Mouse (Mus musculus): ENCODE results near the gene Asna1. TPM values are rescaled to one million over a fixed set of nuclear protein-coding genes. Genes with fewer than 3 reads are reported as not detected.
A peak's percentile ranks its signal among the peaks of the same experiment; 100 is the strongest.

Gene Asna1
- 108 and 115 TPM in 2 replicates for polyA plus RNA-seq (2015; fragmentation: Nextera tagmentation; extraction: Ambion mirVana)

- ATAC-seq (ENCODE audit: insufficient read depth, low FRiP score, low read depth) = peak; percentile 91
- WGBS = 3% methylated on average over 30 of the region's 30 CpGs
These were observed at the start of gene Asna1 for GRCm38 (mm10) chr8:85025098-85025932. Asna1 (minus strand) TSS chr8:85025281.

GRCm38 (mm10) chr8:85074617-85075016 is 49.5 kb upstream of the Asna1 start:
- peaks cover 17% of the 10 kb centered on the region for H3K4me1 ChIP-seq

More at GRCm38 (mm10) chr8:85025098-85025932, at the start of gene Asna1:
- H3K9ac ChIP-seq = peak within 1 kb of the TSS; percentile 60; the same call in 1 of the 2 replicates
- peak within 1 kb of the TSS; percentile 79 for H3K27ac ChIP-seq
- peak within 1 kb of the TSS; percentile 90 for H3K4me3 ChIP-seq (replicated peaks)
- no peaks in the 10 kb centered on the region for H3K27me3 ChIP-seq (replicated peaks)
- H3K9me3 ChIP-seq = no peaks in the 10 kb centered on the region
- H3K36me3 ChIP-seq = peaks cover 41% of the 10 kb centered on the region
- peak within 1 kb of the TSS; percentile 90 for H3K4me2 ChIP-seq
- H3K4me1 ChIP-seq = peaks cover 33% of the 10 kb centered on the region

GRCm38 (mm10) chr8:85074167-85074566 is 49.1 kb upstream of the Asna1 start:
- Histone ChIP-seq H3K9ac (no peak overlapping the region), H3K4me2 (no peak overlapping the region), H3K27ac (no peak overlapping the region), H3K9me3 (no peaks in the 10 kb centered on the region), H3K36me3 (peaks cover 39% of the 10 kb centered on the region), H3K4me1 (peaks cover 14% of the 10 kb centered on the region; the same call in 1 of the 2 replicates), H3K4me3 (replicated peaks) (no peak overlapping the region), H3K27me3 (replicated peaks) (no peaks in the 10 kb centered on the region)
- ATAC-seq (ENCODE audit: insufficient read depth, low FRiP score, low read depth) = no peak
- WGBS = 75% methylated on average over 10 of the region's 10 CpGs

More at GRCm38 (mm10) chr8:85074617-85075016, 49.5 kb upstream of the Asna1 start:
- WGBS = 91% methylated on average over 10 of the region's 10 CpGs
- no peaks in the 10 kb centered on the region for H3K9me3 ChIP-seq
- H3K27me3 ChIP-seq (replicated peaks) = no peaks in the 10 kb centered on the region
- H3K4me3 ChIP-seq (replicated peaks) = no peak overlapping the region
- no peak overlapping the region for H3K9ac ChIP-seq
- no peak overlapping the region for H3K4me2 ChIP-seq
- ATAC-seq (ENCODE audit: insufficient read depth, low FRiP score, low read depth) = no peak
- H3K36me3 ChIP-seq = peaks cover 39% of the 10 kb centered on the region
- no peak overlapping the region for H3K27ac ChIP-seq

- 90% methylated on average over 15 of the region's 15 CpGs for WGBS
- Histone ChIP-seq H3K27me3 (replicated peaks) (no peaks in the 10 kb centered on the region), H3K9ac (no peak overlapping the region), H3K4me2 (no peak overlapping the region), H3K4me1 (peaks cover 14% of the 10 kb centered on the region; the same call in 1 of the 2 replicates), H3K27ac (no peak overlapping the region), H3K9me3 (no peaks in the 10 kb centered on the region), H3K4me3 (replicated peaks) (no peak overlapping the region), H3K36me3 (peaks cover 35% of the 10 kb centered on the region)
- no peak for ATAC-seq (ENCODE audit: insufficient read depth, low FRiP score, low read depth)
These were observed 48.0 kb upstream of the Asna1 start for GRCm38 (mm10) chr8:85073041-85073612.

GRCm38 (mm10) chr8:85072364-85072929 is 47.4 kb upstream of the Asna1 start:
- Histone ChIP-seq H3K27me3 (replicated peaks) (no peaks in the 10 kb centered on the region), H3K4me3 (replicated peaks) (peak overlapping the region; percentile 98), H3K36me3 (peaks cover 35% of the 10 kb centered on the region), H3K4me2 (peak overlapping the region; percentile 88), H3K27ac (peak overlapping the region; percentile 99), H3K9me3 (no peaks in the 10 kb centered on the region), H3K9ac (peak overlapping the region; percentile 89; the same call in 1 of the 2 replicates), H3K4me1 (peaks cover 14% of the 10 kb centered on the region; the same call in 1 of the 2 replicates)
- no peak for ATAC-seq (ENCODE audit: insufficient read depth, low FRiP score, low read depth)
- 35% methylated on average over 9 of the region's 9 CpGs for WGBS

GRCm38 (mm10) chr8:85071514-85072281 is 46.6 kb upstream of the Asna1 start, which contains the start of gene Dhps:
Dhps (plus strand) TSS chr8:85071757.
- Histone ChIP-seq H3K36me3 (peaks cover 34% of the 10 kb centered on the region), H3K4me2 (peak within 1 kb of the TSS; percentile 88), H3K9me3 (no peaks in the 10 kb centered on the region), H3K9ac (peak within 1 kb of the TSS; percentile 89), H3K4me3 (replicated peaks) (peak within 1 kb of the TSS; percentile 98), H3K27me3 (replicated peaks) (no peaks in the 10 kb centered on the region), H3K27ac (peak within 1 kb of the TSS; percentile 99), H3K4me1 (peaks cover 14% of the 10 kb centered on the region; the same call in 1 of the 2 replicates)
- peak; percentile 89 for ATAC-seq (ENCODE audit: insufficient read depth, low FRiP score, low read depth)
- under 1% methylated on average over 68 of the region's 68 CpGs for WGBS

GRCm38 (mm10) chr8:85071041-85071440 is 46.0 kb upstream of the Asna1 start:
- 81% methylated on average over 5 of the region's 5 CpGs for whole genome bisulfite sequencing
- Histone ChIP-seq H3K9me3 (no peaks in the 10 kb centered on the region), H3K36me3 (peaks cover 29% of the 10 kb centered on the region), H3K4me2 (peak overlapping the region; percentile 88), H3K4me3 (replicated peaks) (peak overlapping the region; percentile 98), H3K27ac (peak overlapping the region; percentile 99; the same call in 1 of the 2 replicates), H3K27me3 (replicated peaks) (no peaks in the 10 kb centered on the region), H3K9ac (no peak overlapping the region), H3K4me1 (peaks cover 14% of the 10 kb centered on the region; the same call in 1 of the 2 replicates)
- no peak for ATAC-seq (ENCODE audit: insufficient read depth, low FRiP score, low read depth)

- H3K4me3 ChIP-seq (replicated peaks) = no peak within 1 kb of the TSS
- H3K36me3 ChIP-seq = no peaks in the 10 kb centered on the region
- peaks cover 11% of the 10 kb centered on the region; the same call in 1 of the 2 replicates for H3K4me1 ChIP-seq
- ATAC-seq (ENCODE audit: insufficient read depth, low FRiP score, low read depth) = no peak
- no peak within 1 kb of the TSS for H3K4me2 ChIP-seq
- H3K9me3 ChIP-seq = no peaks in the 10 kb centered on the region
- no peak within 1 kb of the TSS for H3K27ac ChIP-seq
- H3K9ac ChIP-seq = no peak within 1 kb of the TSS
- H3K27me3 ChIP-seq (replicated peaks) = no peaks in the 10 kb centered on the region
These were observed 42.9 kb upstream of the Asna1 start, which contains the start of gene Gm5741 for GRCm38 (mm10) chr8:85067982-85068381. Gm5741 (minus strand) TSS chr8:85067982.

- Histone ChIP-seq H3K27ac (no peak overlapping the region), H3K36me3 (no peaks in the 10 kb centered on the region), H3K4me2 (no peak overlapping the region), H3K27me3 (replicated peaks) (no peaks in the 10 kb centered on the region), H3K4me3 (replicated peaks) (no peak overlapping the region), H3K4me1 (peaks cover 5% of the 10 kb centered on the region; the same call in 1 of the 2 replicates), H3K9ac (no peak overlapping the region), H3K9me3 (no peaks in the 10 kb centered on the region)
- ATAC-seq (ENCODE audit: insufficient read depth, low FRiP score, low read depth) = no peak
- 92% methylated on average over 2 of the region's 2 CpGs for WGBS
These were observed 42.1 kb upstream of the Asna1 start for GRCm38 (mm10) chr8:85067155-85067554.

- Histone ChIP-seq H3K9me3 (no peaks in the 10 kb centered on the region), H3K27ac (no peak overlapping the region), H3K36me3 (no peaks in the 10 kb centered on the region), H3K9ac (no peak overlapping the region), H3K4me3 (replicated peaks) (no peak overlapping the region), H3K27me3 (replicated peaks) (no peaks in the 10 kb centered on the region), H3K4me2 (no peak overlapping the region), H3K4me1 (peaks cover 9% of the 10 kb centered on the region; the same call in 1 of the 2 replicates)
- 23% methylated on average over 2 of the region's 2 CpGs for WGBS
- peak; percentile 25; the same call in 1 of the 2 replicates for ATAC-seq (ENCODE audit: insufficient read depth, low FRiP score, low read depth)
These were observed 40.1 kb upstream of the Asna1 start for GRCm38 (mm10) chr8:85065213-85065612.

GRCm38 (mm10) chr8:85062603-85063002 is 37.5 kb upstream of the Asna1 start:
- H3K27me3 ChIP-seq (replicated peaks) = no peaks in the 10 kb centered on the region
- H3K9ac ChIP-seq = no peak overlapping the region
- H3K4me2 ChIP-seq = no peak overlapping the region
- no peak overlapping the region for H3K27ac ChIP-seq
- H3K9me3 ChIP-seq = no peaks in the 10 kb centered on the region
- no peak overlapping the region for H3K4me3 ChIP-seq (replicated peaks)
- 95% methylated on average over 4 of the region's 4 CpGs for WGBS
- H3K36me3 ChIP-seq = no peaks in the 10 kb centered on the region
- no peak for ATAC-seq (ENCODE audit: insufficient read depth, low FRiP score, low read depth)
- H3K4me1 ChIP-seq = peaks cover 9% of the 10 kb centered on the region; the same call in 1 of the 2 replicates

All from stomach, embryonic 15.5 days (tissue).